Mouse (Mus musculus) ES-Bruce4 (cell line): ENCODE data around the gene Rhbg.

Experiments
- CTCF ChIP-seq: IDR thresholded peaks from one replicate; pipeline ENCODE4 v1.8.1; 2011; ENCODE audit warnings: low read depth, low read length
- EP300 ChIP-seq: IDR thresholded peaks from 2 replicates; pipeline ENCODE4 v1.6.1; 2011; ENCODE audit warnings: low read depth, low read length; ENCODE audit not compliant: insufficient read depth
- POLR2A ChIP-seq: IDR thresholded peaks from one replicate; pipeline ENCODE4 v1.8.1; 2011; ENCODE audit warnings: low read length; ENCODE audit not compliant: insufficient read depth

- TF ChIP-seq CTCF (no peak), POLR2A (no peak), EP300 (no peak)
These were observed 54.9 kb downstream of the Rhbg start for GRCm38 (mm10) chr3:88199541-88200110.
